Mouse (Mus musculus) mouse embryonic stem cell (cell line): ENCODE data around the gene Dynlrb2.

ENCODE experiments used
- in situ Hi-C, 2 experiments: fragments of 300-500 bp; cut with MboI; formaldehyde crosslinking; loops; 1 replicate in 1 of 2; 3 replicates in 1 of 2; pipeline ENCODE4 v1.14.3; 2019 to 2020; ENCODE audit warnings: low sequenced_read_pairs in 2 of 2, low pct_unique_long_range_greater_than_20kb in 1 of 2, mixed read lengths in 1 of 2; ENCODE audit not compliant: unreplicated experiment in 1 of 2

The Dynlrb2 gene

DNA sequence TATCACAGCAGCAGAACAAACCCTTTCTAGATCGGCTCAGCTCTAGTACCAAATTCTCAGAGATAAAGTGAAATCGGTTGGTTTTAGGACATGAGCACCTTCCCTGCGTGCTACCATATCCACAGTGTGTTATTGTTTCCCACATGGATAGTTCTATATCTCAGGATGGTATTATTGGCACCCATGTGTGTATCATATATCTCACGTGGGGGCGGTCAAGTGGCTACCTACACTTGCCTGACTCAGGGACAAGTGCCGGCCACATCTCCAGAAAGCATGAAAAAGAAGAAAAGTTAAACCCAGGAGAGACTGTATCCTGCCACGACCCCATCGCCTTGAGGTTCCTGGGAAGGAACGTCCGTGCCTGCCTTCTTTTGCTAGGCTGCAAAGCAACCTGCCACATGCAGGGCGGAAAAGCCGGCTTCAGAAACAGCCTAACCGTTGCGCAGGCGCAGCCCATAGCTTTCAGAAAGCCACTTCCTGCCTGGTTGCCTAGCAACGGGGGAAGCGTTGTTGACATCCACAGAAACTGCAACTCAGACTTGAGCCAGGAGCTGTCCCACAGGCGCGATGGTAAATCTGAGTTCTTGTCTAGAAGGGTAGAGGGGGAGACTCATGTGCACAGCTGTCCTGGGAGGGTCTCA lies at the start of gene Dynlrb2:
Gene Dynlrb2 (plus strand): TSS at position 498 of the 644 bp plus-strand sequence.
- in situ Hi-C loops, result no loop called here

DNA sequence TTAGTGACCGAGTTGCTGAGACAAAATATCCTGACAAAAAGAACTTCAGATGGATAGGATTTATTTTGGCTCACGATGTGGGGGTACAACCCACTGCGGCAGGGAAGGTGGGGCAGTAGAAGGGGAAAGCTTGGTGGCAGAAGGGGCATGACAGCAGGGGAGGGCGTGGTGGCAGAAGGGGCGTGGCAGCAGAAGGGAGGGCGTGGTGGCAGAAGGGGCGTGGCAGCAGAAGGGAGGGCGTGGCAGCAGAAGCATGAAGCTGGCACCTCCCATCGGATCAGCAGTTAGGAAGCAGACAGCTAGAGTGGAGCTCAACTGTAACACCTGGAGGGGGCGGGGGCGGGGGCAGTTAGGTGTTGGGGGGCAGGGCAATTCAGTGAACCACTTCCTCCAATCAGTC lies 46.2 kb upstream of the Dynlrb2 start:
- in situ Hi-C loops, result no loop called here

DNA sequence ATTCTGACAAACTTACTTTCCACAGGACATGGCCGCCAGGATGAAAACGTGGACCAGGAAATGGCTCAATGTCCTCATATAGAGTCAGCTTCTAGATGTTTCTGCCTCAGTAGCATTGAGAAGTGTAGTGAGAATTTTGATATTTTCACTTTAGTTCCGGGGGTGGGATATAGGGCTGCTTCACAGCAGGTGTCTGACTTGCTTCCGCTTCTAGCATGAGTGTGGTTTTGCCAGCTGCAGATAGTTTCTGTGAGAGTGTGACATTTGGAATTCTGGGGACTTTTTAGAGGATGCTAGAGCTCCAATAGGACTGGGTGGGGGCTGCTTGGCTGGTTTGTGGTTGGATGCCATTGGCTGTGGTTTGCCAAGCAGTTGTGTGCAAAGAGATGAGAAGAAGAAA lies 43.3 kb upstream of the Dynlrb2 start:
- in situ Hi-C loops, result no loop called here

DNA sequence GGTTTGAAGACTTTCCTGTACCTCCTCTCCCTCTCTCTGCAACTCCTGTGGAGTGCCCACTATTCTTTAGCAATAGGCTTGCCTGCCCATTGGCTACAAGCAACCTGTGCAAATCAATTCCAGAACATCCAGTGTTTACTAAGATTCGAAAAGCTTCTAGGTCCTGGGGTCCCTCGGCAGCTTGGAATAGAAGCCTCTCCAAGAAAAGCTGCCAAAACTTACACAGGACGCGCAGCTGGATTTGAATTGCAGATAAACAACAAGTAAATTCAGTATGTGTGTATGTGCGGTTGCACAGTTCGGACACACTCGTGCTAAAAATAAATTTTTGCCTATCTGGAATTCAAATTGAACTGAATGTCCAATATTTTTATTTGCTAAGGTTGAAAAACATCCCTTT lies 38.2 kb upstream of the Dynlrb2 start:
- in situ Hi-C loops, result no loop called here

DNA sequence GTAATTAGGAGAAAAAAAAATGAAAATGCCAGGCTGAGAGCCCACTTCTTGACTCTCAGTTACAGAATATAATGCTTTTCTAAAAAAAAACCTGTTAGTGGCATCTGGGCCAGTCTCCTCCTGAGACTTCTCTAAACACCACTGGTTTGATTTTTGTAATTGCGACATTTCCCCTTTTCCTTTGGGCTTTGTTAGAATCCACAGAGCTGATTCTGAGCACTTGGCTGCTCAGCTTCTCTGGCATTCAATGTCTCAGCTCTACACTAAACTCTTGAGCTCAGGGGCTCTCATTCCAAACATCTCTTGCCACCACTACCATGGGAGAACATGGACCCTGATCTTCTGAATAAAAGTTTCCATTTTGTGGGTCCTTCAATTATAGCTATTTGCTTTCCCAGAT lies 37.7 kb upstream of the Dynlrb2 start:
- in situ Hi-C loops, result no loop called here

- in situ Hi-C loops, result no loop called here
Observed at GRCm38 (mm10) chr8:116477941-116478340, 26.8 kb upstream of the Dynlrb2 start.

DNA sequence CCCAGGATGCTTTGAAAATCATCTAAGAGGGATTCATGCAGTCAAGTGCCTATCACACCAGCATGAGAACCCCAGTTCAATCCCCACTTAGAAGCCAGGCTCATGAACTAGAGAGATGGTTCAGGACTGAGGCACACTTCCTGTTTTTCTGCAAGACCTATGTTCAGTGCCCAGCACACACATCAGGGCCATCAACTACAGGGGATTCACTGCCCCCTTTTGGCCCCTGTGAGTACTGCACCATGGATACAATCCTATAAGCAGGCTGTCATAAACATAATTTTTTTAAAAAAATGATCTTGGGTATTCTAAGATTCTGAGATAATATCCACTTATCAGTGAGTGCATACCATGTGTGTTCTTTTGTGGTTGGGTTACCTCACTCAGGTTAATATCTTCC lies 26.1 kb upstream of the Dynlrb2 start:
- in situ Hi-C loops, result no loop called here

GRCm38 (mm10) chr8:116480894-116481293 lies 23.9 kb upstream of the Dynlrb2 start:
- in situ Hi-C loops, result no loop called here

- in situ Hi-C loops, result no loop called here
Observed at GRCm38 (mm10) chr8:116482738-116483137, 22.0 kb upstream of the Dynlrb2 start.

GRCm38 (mm10) chr8:116484087-116484486 lies 20.7 kb upstream of the Dynlrb2 start:
- in situ Hi-C loops, result no loop called here

DNA sequence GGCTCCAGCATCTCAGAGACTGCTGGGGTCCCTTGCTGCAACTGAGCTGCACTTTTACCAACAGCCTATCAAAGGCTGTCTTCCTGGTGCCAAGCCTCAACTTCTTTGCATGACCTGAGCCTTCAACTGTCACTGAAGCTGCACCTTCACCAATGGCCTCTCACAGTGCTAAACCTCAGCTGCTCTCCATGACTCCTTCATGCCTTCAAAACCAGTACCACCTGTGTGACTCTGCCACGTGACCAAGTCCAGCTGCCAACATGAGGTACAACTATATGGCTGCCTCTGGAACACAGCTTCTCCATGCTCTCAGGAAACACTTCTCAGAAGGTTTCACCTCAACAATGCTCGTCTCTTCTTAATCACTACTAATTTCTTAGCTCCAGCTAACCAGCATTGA lies 16.2 kb upstream of the Dynlrb2 start:
- in situ Hi-C loops, result no loop called here

GRCm38 (mm10) chr8:116500057-116500809 lies 4.5 kb upstream of the Dynlrb2 start:
- in situ Hi-C loops, result no loop called here

- in situ Hi-C loops, result no loop called here
Observed at GRCm38 (mm10) chr8:116508721-116509120, 3.9 kb downstream of the Dynlrb2 start.

DNA sequence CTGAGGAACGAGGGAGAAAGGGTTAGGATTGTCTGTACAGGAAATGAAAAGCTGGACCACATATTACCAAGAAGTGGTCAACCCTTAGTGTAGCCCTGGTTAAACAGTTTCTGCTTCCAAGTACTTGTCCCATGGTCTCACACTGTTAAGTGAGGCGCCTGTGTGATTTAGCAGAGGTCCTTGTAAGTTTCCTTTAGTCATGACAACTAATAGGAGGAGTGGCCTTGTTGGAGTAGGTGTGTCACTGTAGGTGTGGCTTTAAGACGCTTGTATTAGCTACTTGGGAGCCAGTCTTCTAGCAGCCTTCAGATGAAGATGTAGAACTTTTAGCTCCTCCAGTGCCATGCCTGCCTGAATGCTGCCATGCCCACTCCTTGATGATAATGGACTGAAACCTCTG lies 4.5 kb downstream of the Dynlrb2 start:
- in situ Hi-C loops, result no loop called here

- in situ Hi-C loops, result no loop called here
Observed at GRCm38 (mm10) chr8:116519676-116520075, 14.9 kb downstream of the Dynlrb2 start.

- in situ Hi-C loops, result no loop called here
Observed at GRCm38 (mm10) chr8:116521208-116521607, 16.4 kb downstream of the Dynlrb2 start.

- in situ Hi-C loops, result no loop called here
Observed at GRCm38 (mm10) chr8:116521641-116522040, 16.9 kb downstream of the Dynlrb2 start.

- in situ Hi-C loops, result no loop called here
Observed at GRCm38 (mm10) chr8:116522104-116522767, 17.5 kb downstream of the Dynlrb2 start.

DNA sequence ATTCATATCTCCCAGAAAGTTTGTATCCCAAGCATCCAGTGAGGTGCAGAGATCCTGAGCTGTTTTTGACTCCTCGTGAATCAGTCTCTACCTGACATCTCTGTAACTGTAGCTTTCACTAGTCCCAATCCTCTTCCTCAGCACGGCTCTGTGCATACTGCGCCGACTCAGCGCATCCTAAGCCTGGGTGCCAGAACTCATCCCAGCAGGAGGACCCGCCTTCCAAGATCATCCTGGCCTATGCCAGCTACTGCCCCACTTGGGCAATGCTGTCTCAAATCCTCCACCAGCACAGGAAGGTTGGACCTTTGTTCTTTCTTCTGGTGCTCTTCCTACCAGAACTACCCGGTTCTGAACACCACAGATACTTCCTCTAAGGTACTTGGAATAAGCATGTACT lies 20.1 kb downstream of the Dynlrb2 start:
- in situ Hi-C loops, result no loop called here

GRCm38 (mm10) chr8:116528736-116529135 lies 24.0 kb downstream of the Dynlrb2 start:
- in situ Hi-C loops, result no loop called here
